Comparison of ENCODE assay signal across 16 mouse cellular contexts in the genomic region with DNA sequence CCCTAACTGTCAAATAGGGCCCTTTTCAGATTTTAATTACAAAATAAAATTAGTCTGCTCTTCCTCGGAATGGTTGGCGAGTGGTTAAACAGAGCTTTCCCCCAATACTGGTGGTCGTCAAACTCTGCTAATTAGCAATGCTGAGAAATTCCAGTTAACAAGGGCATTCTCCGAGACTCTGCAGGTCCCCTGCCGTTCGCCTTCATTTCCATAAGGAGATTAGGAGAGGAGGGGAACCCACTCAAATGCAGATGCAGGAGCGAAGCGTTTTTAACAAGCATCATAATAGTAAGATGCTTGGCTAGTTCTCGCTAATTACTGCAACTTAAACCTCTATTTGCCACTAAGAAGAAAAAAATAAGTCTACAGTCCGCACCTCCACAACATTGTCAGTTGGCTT. TPM values are rescaled to one million over a fixed set of nuclear protein-coding genes. Genes with fewer than 3 reads are reported as not detected.
DNase-seq lines count a peak whose midpoint lies in the region; ATAC-seq lines count a peak whose summit lies in the region.
"Had no signal": no experiment of that assay in that cellular context is flagged by ENCODE, and none has a peak within 500 bp of the region (broad histone marks: within the 10 kb centered on the region; RNA-seq: fewer than 3 reads in every experiment).

No protein-coding gene starts in this region.

- no peak for ATAC-seq in neural tube, embryonic 12.5 days (ENCODE audit: low FRiP score, low read depth)
- ATAC-seq in forebrain, embryonic 16.5 days: no peak
- no peak for ATAC-seq in midbrain, embryonic 14.5 days (ENCODE audit: low FRiP score, low TSS enrichment)

- no peaks in the 10 kb centered on the region for H3K36me3 ChIP-seq in neural tube, embryonic 12.5 days
- H3K36me3 ChIP-seq in forebrain, embryonic 16.5 days (ENCODE audit: control insufficient read depth, insufficient read depth): no peaks in the 10 kb centered on the region
- H3K36me3 ChIP-seq in midbrain, embryonic 14.5 days (ENCODE audit: control insufficient read depth, insufficient read depth, low read length): no peaks in the 10 kb centered on the region
- H3K36me3 ChIP-seq: embryonic facial prominence, embryonic 15.5 days; limb, embryonic 10.5 days had no signal

- H3K27me3 ChIP-seq in neural tube, embryonic 12.5 days (replicated peaks): peaks cover 30% of the 10 kb centered on the region
- 0 out of 2 replicates have a peak, but pooled peaks cover 2% of the 10 kb centered on the region for H3K27me3 ChIP-seq in forebrain, embryonic 16.5 days (replicated peaks; ENCODE audit: control insufficient read depth, insufficient read depth, low read length)
- H3K27me3 ChIP-seq in midbrain, embryonic 14.5 days (ENCODE audit: control insufficient read depth, insufficient read depth, low read length): peaks cover 17% of the 10 kb centered on the region; the same call in 1 of the 2 replicates

- H3K27ac ChIP-seq in neural tube, embryonic 12.5 days: no peak overlapping the region
- peak overlapping the region; percentile 62 for H3K27ac ChIP-seq in forebrain, embryonic 16.5 days (ENCODE audit: low read length)
- no peak overlapping the region; the same call in 1 of the 2 replicates for H3K27ac ChIP-seq in midbrain, embryonic 14.5 days (replicated peaks; ENCODE audit: low read depth, low read length)
- H3K27ac ChIP-seq: embryonic facial prominence, embryonic 15.5 days; limb, embryonic 10.5 days; liver, embryonic 14.5 days had no signal

- H3K9me3 ChIP-seq in neural tube, embryonic 12.5 days: no peaks in the 10 kb centered on the region
- H3K9me3 ChIP-seq in forebrain, embryonic 16.5 days (ENCODE audit: control insufficient read depth, low read length): no peaks in the 10 kb centered on the region
- no peaks in the 10 kb centered on the region for H3K9me3 ChIP-seq in midbrain, embryonic 14.5 days (ENCODE audit: control insufficient read depth, low read length)
- H3K9me3 ChIP-seq: embryonic facial prominence, embryonic 15.5 days; limb, embryonic 10.5 days had no signal

- WGBS in neural tube, embryonic 12.5 days: 4% methylated on average over 10 of the region's 10 CpGs
- WGBS in forebrain, embryonic 16.5 days: 4% methylated on average over 10 of the region's 10 CpGs
- WGBS in midbrain, embryonic 14.5 days: 1% methylated on average over 10 of the region's 10 CpGs

- DNase-seq in neural tube, embryonic 10.5 days (ENCODE audit: extremely low spot score, low spot score): no peak
- DNase-seq in midbrain, embryonic 14.5 days: peak; percentile 74
- DNase-seq in T-cell, adult 2 months (ENCODE audit: low spot score): no peak
- DNase-seq in frontal cortex, postnatal 10 days (ENCODE audit: low spot score in 2 of 2): no peak
- DNase-seq in layer of hippocampus, adult 9-10 months (ENCODE audit: low spot score): no peak
- DNase-seq: cerebellum, postnatal 14 days; kidney, adult 2 months; lung, postnatal 4 days; right cerebral cortex, adult 18-20 months; thymus, adult 18-20 months had no signal

- H3K4me1 ChIP-seq in neural tube, embryonic 12.5 days: peaks cover 49% of the 10 kb centered on the region
- peaks cover 53% of the 10 kb centered on the region for H3K4me1 ChIP-seq in forebrain, embryonic 16.5 days (replicated peaks; ENCODE audit: control insufficient read depth, insufficient read depth, low read length)
- peaks cover 25% of the 10 kb centered on the region for H3K4me1 ChIP-seq in midbrain, embryonic 14.5 days (ENCODE audit: control insufficient read depth, insufficient read depth, low read length)

- no peak overlapping the region for H3K9ac ChIP-seq in neural tube, embryonic 12.5 days
- H3K9ac ChIP-seq in forebrain, embryonic 16.5 days (replicated peaks; ENCODE audit: low read depth, low read length): peak overlapping the region; percentile 13; the same call in 1 of the 2 replicates
- no peak overlapping the region for H3K9ac ChIP-seq in midbrain, embryonic 14.5 days (replicated peaks; ENCODE audit: low read length)
- H3K9ac ChIP-seq: embryonic facial prominence, embryonic 15.5 days; liver, embryonic 14.5 days had no signal

- no peak overlapping the region for H3K4me3 ChIP-seq in neural tube, embryonic 12.5 days
- 0 out of 2 replicates have a peak overlapping the region, but pooled peaks have one; percentile 6 for H3K4me3 ChIP-seq in forebrain, embryonic 16.5 days (replicated peaks; ENCODE audit: low read length)
- H3K4me3 ChIP-seq in midbrain, embryonic 14.5 days (replicated peaks; ENCODE audit: low read depth, low read length): no peak overlapping the region
- H3K4me3 ChIP-seq: embryonic facial prominence, embryonic 15.5 days; limb, embryonic 10.5 days; myocyte had no signal

- H3K4me2 ChIP-seq in neural tube, embryonic 12.5 days (replicated peaks): 0 out of 2 replicates have a peak overlapping the region, but pooled peaks have one; percentile 12
- peak overlapping the region; percentile 43 for H3K4me2 ChIP-seq in forebrain, embryonic 16.5 days (ENCODE audit: low read length)
- peak overlapping the region; percentile 33 for H3K4me2 ChIP-seq in midbrain, embryonic 14.5 days (ENCODE audit: low read length)
- H3K4me2 ChIP-seq: embryonic facial prominence, embryonic 15.5 days had no signal

RNA-seq across cellular contexts. Expression of gene Sox2, which starts 4.0 kb away (rescaled TPM):
- polyA plus RNA-seq in neural tube, embryonic 12.5 days (2016; fragmentation: Nextera tagmentation; extraction: Ambion mirVana): 48.0 and 49.7 TPM in 2 replicates
- polyA plus RNA-seq in forebrain, embryonic 16.5 days (2015; fragmentation: Nextera tagmentation; extraction: Ambion mirVana): 20.8 and 24.0 TPM in 2 replicates
- polyA plus RNA-seq in midbrain, embryonic 14.5 days (2014; fragmentation: Nextera tagmentation; extraction: Ambion mirVana): 16.8 and 22.4 TPM in 2 replicates
- polyA plus RNA-seq: myocyte had no signal
